Mouse (Mus musculus): ENCODE measurements around the gene Oaf.

The Oaf gene

DNA sequence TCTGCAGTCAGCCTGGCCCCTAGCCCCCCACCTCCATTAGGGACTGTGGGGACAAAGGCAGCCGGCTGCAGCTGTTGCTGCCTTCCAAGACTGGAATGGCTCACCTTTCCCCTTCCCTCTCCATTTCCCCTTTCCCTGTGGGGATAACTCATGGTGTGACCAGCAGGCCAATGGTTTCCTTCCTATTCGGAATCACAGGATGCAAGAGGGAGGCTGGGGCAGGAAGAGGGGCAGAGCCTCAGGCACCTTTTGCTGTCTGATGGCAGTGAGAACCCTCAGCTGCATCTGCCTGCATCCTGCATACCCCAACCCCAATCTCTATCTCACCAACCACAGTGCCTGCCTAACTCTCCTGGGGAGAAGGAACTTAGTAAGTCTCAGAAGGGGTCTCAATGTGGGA lies 14.2 kb downstream of the Oaf start:
- DNase-seq (ENCODE audit: low spot score): no peak

DNA sequence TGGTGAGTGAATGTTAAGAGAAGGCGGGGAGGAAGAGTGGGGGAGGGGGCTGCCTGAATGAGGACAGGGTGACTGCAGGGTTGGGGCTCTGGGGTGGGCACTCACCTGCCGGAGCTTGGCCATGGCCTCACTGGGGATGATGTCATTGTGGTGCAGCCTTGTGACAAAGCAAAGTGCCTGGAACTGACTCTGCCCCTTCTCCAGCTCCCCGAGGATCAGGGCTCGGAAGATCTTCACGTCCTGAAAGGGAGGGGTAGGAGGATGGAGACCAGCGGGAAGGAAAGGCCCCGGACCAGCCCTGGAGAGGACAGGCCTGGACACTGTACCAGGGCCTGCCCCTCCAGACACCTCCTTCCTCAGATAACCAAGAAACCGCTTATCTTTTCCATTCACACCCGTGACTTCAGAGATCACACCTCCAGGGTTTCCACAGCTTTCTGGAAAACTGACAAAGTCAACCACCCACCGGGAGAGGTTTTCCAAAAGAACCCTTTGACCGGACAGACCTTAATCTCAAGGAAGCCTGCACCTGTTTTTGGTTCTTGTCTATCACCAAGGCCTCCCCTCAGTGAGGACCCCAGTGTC lies 14.8 kb downstream of the Oaf start:
- DNase-seq (ENCODE audit: low spot score): no peak

DNA sequence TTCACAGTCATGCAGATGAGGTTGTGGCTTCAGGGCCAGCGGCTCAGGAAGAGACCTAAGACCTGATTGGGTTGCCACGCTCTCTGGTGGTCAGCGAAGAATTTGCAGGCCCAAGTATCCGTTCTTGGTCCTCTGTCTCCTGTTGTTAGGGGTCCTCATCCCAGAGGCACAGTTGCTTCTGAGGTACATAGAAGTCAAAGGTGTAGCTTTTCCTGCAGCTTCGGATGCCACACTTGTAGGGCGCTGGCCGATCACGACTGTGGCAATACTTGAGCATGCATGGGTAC lies 17.3 kb downstream of the Oaf start:
- DNase-seq (ENCODE audit: low spot score): no peak

- peak; percentile 57 for DNase-seq (ENCODE audit: low spot score)
These were observed 17.9 kb downstream of the Oaf start for GRCm38 (mm10) chr9:43221643-43222428.

DNA sequence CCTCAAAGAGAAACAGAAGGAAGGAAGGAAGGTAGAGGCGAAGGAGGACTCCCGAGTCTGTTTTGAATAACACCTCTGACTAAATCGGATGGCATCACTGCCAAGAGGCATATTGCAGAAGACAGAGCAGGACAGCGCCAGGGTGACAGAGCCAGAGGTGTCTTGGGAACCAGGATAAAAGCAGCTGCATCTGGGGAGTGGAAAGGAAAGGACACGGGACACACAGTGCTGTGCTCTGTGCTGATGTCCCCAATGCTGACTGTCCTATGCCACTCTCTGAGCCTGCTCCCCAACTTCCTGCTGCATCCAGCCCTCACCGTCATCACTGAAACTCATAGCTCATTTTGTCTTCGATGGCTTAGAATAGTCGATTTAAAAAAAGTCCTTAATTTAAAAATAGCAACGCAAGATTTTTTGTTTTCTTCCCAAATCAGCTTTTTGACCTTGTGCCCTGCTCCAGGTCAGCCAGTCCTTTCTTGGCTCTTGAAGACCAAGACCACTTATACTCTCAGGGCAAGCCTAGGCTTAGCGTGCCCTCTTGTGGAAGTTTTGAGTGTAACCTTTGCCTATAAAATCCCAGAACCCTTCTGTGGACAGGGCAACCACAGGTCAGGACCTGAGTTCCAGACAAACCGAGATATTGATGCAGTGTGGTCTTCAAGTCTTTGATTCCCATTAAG lies 28.8 kb downstream of the Oaf start:
- DNase-seq (ENCODE audit: low spot score): no peak

- DNase-seq (ENCODE audit: low spot score): no peak
These were observed 29.5 kb downstream of the Oaf start, which contains the start of gene Pou2f3 for GRCm38 (mm10) chr9:43210190-43210682. Pou2f3 (minus strand) TSS chr9:43210369.

DNA sequence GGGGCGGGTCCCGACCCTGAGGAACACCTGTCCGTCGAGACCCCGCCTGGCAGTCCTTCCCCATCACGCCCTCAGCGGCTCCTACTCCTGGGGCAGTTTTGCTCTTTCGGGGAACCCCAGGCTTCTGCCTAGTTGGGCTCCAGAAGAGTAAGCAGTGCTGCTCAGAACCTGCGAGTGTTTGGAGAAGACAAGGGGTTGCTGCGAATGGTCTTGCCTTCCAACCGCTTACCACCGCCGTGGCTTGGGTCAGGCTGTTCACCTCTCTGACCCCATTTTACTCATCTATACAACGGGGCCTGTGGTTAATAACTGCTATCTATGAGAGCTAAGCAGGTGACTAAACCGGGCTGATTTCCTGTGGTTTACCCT lies 33.7 kb downstream of the Oaf start:
- no peak for DNase-seq (ENCODE audit: low spot score)

DNA sequence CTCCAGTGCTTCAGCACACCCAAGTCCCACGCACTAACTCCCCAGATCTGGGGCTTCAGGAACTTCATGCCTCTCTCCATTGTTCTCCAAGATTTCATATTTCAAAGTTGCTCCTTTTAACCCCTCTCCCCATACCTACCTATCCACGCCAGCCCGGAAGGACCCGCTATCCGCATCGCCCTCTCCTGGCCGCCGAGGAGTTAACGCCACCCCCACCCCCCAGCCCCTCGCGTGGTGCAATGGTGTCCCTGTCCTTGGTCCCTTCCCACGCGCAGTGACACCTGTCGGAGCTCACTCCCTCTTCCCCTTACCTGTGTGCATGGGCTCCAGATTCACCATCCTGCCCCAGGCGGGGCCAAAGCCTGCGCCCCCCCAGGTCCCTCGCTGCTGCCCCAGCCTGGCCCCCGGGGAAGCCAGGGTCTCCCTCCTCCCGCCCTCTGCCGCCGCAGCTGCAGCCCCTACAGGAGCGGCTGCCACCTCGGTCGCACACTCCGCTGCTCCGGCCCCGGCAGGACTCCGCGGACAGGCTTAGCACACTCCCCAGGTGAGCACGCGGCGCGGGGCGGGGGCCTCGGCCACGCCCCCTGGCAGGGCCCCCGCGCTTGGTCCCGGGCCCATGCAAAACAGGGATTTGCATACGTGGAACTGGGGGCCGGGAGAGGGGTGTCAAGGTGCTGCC lies 34.2 kb downstream of the Oaf start:
- no peak for DNase-seq (ENCODE audit: low spot score)

GRCm38 (mm10) chr9:43200212-43200611 lies 39.5 kb downstream of the Oaf start:
- DNase-seq (ENCODE audit: low spot score): no peak

GRCm38 (mm10) chr9:43194001-43194400 lies 45.7 kb downstream of the Oaf start:
- DNase-seq (ENCODE audit: low spot score): no peak

GRCm38 (mm10) chr9:43191561-43191960 lies 48.1 kb downstream of the Oaf start:
- DNase-seq (ENCODE audit: low spot score): no peak

- no peak for DNase-seq (ENCODE audit: low spot score)
These were observed 50.7 kb downstream of the Oaf start for GRCm38 (mm10) chr9:43189021-43189356.

- no peak for DNase-seq (ENCODE audit: low spot score)
These were observed 51.2 kb downstream of the Oaf start for GRCm38 (mm10) chr9:43188309-43189020.

DNA sequence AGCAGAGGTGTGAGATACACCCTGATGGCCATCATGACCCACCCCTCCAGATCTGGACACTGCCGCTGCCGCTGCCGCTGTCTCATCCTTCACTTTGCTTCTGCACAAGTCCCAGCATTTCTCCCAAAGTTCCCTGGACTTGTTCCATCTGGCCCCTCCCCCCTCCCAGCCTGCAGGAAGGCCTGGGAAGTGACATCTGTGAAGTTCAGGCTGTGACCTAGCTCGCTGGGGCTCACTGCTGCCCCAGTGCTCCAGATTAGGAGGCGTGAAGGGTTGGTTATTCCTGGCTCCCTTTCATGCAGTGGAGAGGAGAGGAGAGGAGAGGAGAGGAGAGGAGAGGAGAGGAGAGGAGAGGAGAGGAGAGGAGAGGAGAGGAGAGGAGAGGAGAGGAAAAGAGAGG lies 60.1 kb downstream of the Oaf start:
- DNase-seq (ENCODE audit: low spot score): no peak

- no peak for DNase-seq (ENCODE audit: low spot score)
These were observed 61.5 kb downstream of the Oaf start for GRCm38 (mm10) chr9:43178172-43178571.
